Mouse (Mus musculus) v-Abl transformed pro-B cells (cell line): ENCODE measurements at regions not wholly inside any gene's neighbourhood (a gene's known extent, or its start where the extent isn't known, plus 50 kb on each side); places are given as distances from the start of the nearest gene placed in this dataset.

Experiments
- in situ Hi-C, 2 experiments: fragments of 400-800 bp; cut with MboI; formaldehyde crosslinking; loops; one replicate each; pipeline ENCODE4 v1.15.1; 2025; ENCODE audit not compliant: unreplicated experiment in 2 of 2

DNA sequence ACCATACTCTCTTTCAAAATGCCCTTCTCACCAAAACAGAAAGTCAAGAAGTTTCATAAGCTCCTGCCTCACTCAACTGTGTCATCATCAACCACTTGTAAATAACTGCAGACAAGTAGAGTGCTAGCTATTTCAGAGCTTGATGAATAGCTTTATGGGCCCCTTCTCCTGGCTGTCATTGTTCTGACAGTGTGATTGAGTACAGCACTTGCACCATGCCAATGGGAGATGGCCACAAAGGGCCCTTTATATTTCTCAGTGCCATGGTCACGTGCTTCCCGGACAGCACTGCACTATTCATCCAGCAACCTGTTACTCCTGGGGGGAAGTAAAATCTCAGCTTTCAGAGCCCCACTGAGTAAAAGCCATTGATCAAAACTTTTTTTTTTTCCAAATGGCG, 225.7 kb upstream of the Smc2 start:
- in situ Hi-C loops = no loop called here
